Mouse (Mus musculus) lung, embryonic 15.5 days (tissue): Measurements from ENCODE around the gene Gm49387. TPM values are rescaled to one million over a fixed set of nuclear protein-coding genes. Genes with fewer than 3 reads are reported as not detected.
A peak's percentile ranks its signal among the peaks of the same experiment; 100 is the strongest.

Source experiments
- ATAC-seq: fragments of 200-750 bp; cut with Nextera tagmentation; 2 replicates; pipeline ENCODE4 v1.8.0; 2017; ENCODE audit warnings: moderate number of reproducible peaks, borderline replicate concordance; ENCODE audit not compliant: low FRiP score, low TSS enrichment; ENCODE audit errors: extremely low read depth
- H3K27ac ChIP-seq: fragments of 300-500 bp; sonication (generic); 2 replicates; pipeline ENCODE4 v1.5.1; 2015; ENCODE audit warnings: moderate library complexity, mild to moderate bottlenecking, inconsistent platforms
- H3K27me3 ChIP-seq: fragments of 300-500 bp; sonication (generic); 2 replicates; pipeline ENCODE4 v1.6.1; 2015; ENCODE audit warnings: inconsistent platforms
- H3K36me3 ChIP-seq: fragments of 300-500 bp; sonication (generic); 2 replicates; pipeline ENCODE4 v1.6.1; 2015; ENCODE audit warnings: inconsistent platforms
- H3K4me1 ChIP-seq: fragments of 300-500 bp; sonication (generic); 2 replicates; pipeline ENCODE4 v1.6.1; 2015; ENCODE audit warnings: inconsistent platforms
- H3K4me2 ChIP-seq: fragments of 300-500 bp; sonication (generic); 2 replicates; pipeline ENCODE4 v1.6.1; 2015; ENCODE audit warnings: inconsistent platforms, mild to moderate bottlenecking, moderate library complexity
- H3K4me3 ChIP-seq: fragments of 300-500 bp; sonication (generic); 2 replicates; pipeline ENCODE4 v1.5.1; 2015; ENCODE audit warnings: mild to moderate bottlenecking, inconsistent platforms
- H3K9ac ChIP-seq: fragments of 300-500 bp; sonication (generic); 2 replicates; pipeline ENCODE4 v1.6.1; 2015; ENCODE audit warnings: inconsistent platforms
- H3K9me3 ChIP-seq: fragments of 300-500 bp; sonication (generic); 2 replicates; pipeline ENCODE4 v1.6.1; 2016; ENCODE audit warnings: inconsistent platforms
- WGBS: fragments of 180-500 bp; shearing (Covaris S2); methylation state at CpG from one replicate; pipeline ENCODE4 v1.1.7; 2015; 5-methylcytosine and 5-hydroxymethylcytosine counted together
- polyA plus RNA-seq: library from polyadenylated mRNA; unstranded; fragments of >200 nt; fragmentation: Nextera tagmentation; extraction: Ambion mirVana; gene quantifications from 2 replicates; pipeline ENCODE4 v1.2.1, GENCODE M21; 2015

The Gm49387 gene
- polyA plus RNA-seq, 1 experiment from 2014 or later = 2.5 TPM

GRCm38 (mm10) chr14:31531506-31532148 is 109.1 kb downstream of the Gm49387 start:
- Histone ChIP-seq H3K4me3 (no peak overlapping the region), H3K4me1 (peaks cover 3% of the 10 kb centered on the region), H3K27ac (no peak overlapping the region), H3K27me3 (no peaks in the 10 kb centered on the region), H3K9ac (no peak overlapping the region), H3K36me3 (no peaks in the 10 kb centered on the region), H3K9me3 (no peaks in the 10 kb centered on the region), H3K4me2 (no peak overlapping the region)
- 29% methylated on average over 12 of the region's 12 CpGs for WGBS
- peak; percentile 39; the same call in 1 of the 2 replicates for ATAC-seq

- WGBS = 71% methylated on average over 4 of the region's 4 CpGs
- no peak overlapping the region for H3K27ac ChIP-seq
- H3K4me2 ChIP-seq = no peak overlapping the region
- H3K9me3 ChIP-seq = no peaks in the 10 kb centered on the region
- no peaks in the 10 kb centered on the region for H3K36me3 ChIP-seq
- no peaks in the 10 kb centered on the region for H3K27me3 ChIP-seq
- H3K4me3 ChIP-seq = no peak overlapping the region
- no peak overlapping the region for H3K9ac ChIP-seq
- no peak for ATAC-seq
- H3K4me1 ChIP-seq = peaks cover 3% of the 10 kb centered on the region
These were observed 109.8 kb downstream of the Gm49387 start for GRCm38 (mm10) chr14:31530847-31531246.

- no peak overlapping the region for H3K4me3 ChIP-seq
- no peak overlapping the region for H3K4me2 ChIP-seq
- no peak overlapping the region for H3K27ac ChIP-seq
- H3K9ac ChIP-seq = no peak overlapping the region
- H3K36me3 ChIP-seq = no peaks in the 10 kb centered on the region
- H3K27me3 ChIP-seq = no peaks in the 10 kb centered on the region
- 0 out of 2 replicates have a peak, but pooled peaks cover 4% of the 10 kb centered on the region for H3K4me1 ChIP-seq
- 66% methylated on average over 7 of the region's 7 CpGs for WGBS
- no peak for ATAC-seq
- no peaks in the 10 kb centered on the region for H3K9me3 ChIP-seq
These were observed 115.5 kb downstream of the Gm49387 start for GRCm38 (mm10) chr14:31525040-31525810.

- peaks cover 11% of the 10 kb centered on the region for H3K4me1 ChIP-seq
- H3K9me3 ChIP-seq = no peaks in the 10 kb centered on the region
- ATAC-seq = no peak
- no peak overlapping the region for H3K4me2 ChIP-seq
- no peaks in the 10 kb centered on the region for H3K36me3 ChIP-seq
- 45% methylated on average over 2 of the region's 2 CpGs for WGBS
- no peaks in the 10 kb centered on the region for H3K27me3 ChIP-seq
- no peak overlapping the region for H3K4me3 ChIP-seq
- H3K27ac ChIP-seq = no peak overlapping the region
- H3K9ac ChIP-seq = no peak overlapping the region
These were observed 119.4 kb downstream of the Gm49387 start for GRCm38 (mm10) chr14:31521318-31521717.

GRCm38 (mm10) chr14:31519165-31519564 is 121.5 kb downstream of the Gm49387 start:
- no peak overlapping the region for H3K4me2 ChIP-seq
- no peak for ATAC-seq

GRCm38 (mm10) chr14:31515895-31516294 is 124.8 kb downstream of the Gm49387 start:
- WGBS = 87% methylated on average over 2 of the region's 2 CpGs
- Histone ChIP-seq H3K27ac (no peak overlapping the region), H3K4me3 (no peak overlapping the region), H3K9me3 (no peaks in the 10 kb centered on the region), H3K4me1 (peaks cover 7% of the 10 kb centered on the region), H3K9ac (no peak overlapping the region), H3K27me3 (no peaks in the 10 kb centered on the region), H3K36me3 (no peaks in the 10 kb centered on the region), H3K4me2 (no peak overlapping the region)
- ATAC-seq = no peak

More at GRCm38 (mm10) chr14:31519165-31519564, 121.5 kb downstream of the Gm49387 start:
- Histone ChIP-seq H3K9me3 (no peaks in the 10 kb centered on the region), H3K4me3 (no peak overlapping the region), H3K36me3 (no peaks in the 10 kb centered on the region), H3K4me1 (peaks cover 11% of the 10 kb centered on the region), H3K27ac (no peak overlapping the region), H3K27me3 (no peaks in the 10 kb centered on the region), H3K9ac (no peak overlapping the region)
- WGBS = 25% methylated on average over 3 of the region's 3 CpGs

GRCm38 (mm10) chr14:31510322-31510721 is 130.4 kb downstream of the Gm49387 start:
- no peak for ATAC-seq
- 84% methylated on average over 3 of the region's 3 CpGs for WGBS

GRCm38 (mm10) chr14:31509911-31510310 is 130.8 kb downstream of the Gm49387 start:
- no peak for ATAC-seq
- H3K36me3 ChIP-seq = peaks cover 46% of the 10 kb centered on the region
- no peaks in the 10 kb centered on the region for H3K9me3 ChIP-seq
- H3K4me1 ChIP-seq = no peaks in the 10 kb centered on the region
- no peak overlapping the region for H3K27ac ChIP-seq
- no peaks in the 10 kb centered on the region for H3K27me3 ChIP-seq
- WGBS = 94% methylated on average over 2 of the region's 2 CpGs
- no peak overlapping the region for H3K4me3 ChIP-seq
- H3K9ac ChIP-seq = no peak overlapping the region
- no peak overlapping the region for H3K4me2 ChIP-seq

More at GRCm38 (mm10) chr14:31510322-31510721, 130.4 kb downstream of the Gm49387 start:
- Histone ChIP-seq H3K27me3 (no peaks in the 10 kb centered on the region), H3K4me2 (no peak overlapping the region), H3K4me3 (no peak overlapping the region), H3K27ac (no peak overlapping the region), H3K4me1 (no peaks in the 10 kb centered on the region), H3K9me3 (no peaks in the 10 kb centered on the region), H3K9ac (no peak overlapping the region), H3K36me3 (peaks cover 42% of the 10 kb centered on the region)

GRCm38 (mm10) chr14:31506456-31506855 is 134.2 kb downstream of the Gm49387 start:
- Histone ChIP-seq H3K9ac (no peak overlapping the region), H3K9me3 (no peaks in the 10 kb centered on the region), H3K4me3 (no peak overlapping the region), H3K27ac (no peak overlapping the region), H3K4me1 (no peaks in the 10 kb centered on the region), H3K4me2 (no peak overlapping the region), H3K36me3 (peaks cover 80% of the 10 kb centered on the region), H3K27me3 (no peaks in the 10 kb centered on the region)
- WGBS = 94% methylated on average over 6 of the region's 6 CpGs
- ATAC-seq = no peak

GRCm38 (mm10) chr14:31503406-31503805 is 137.3 kb downstream of the Gm49387 start:
- no peak for ATAC-seq

More at GRCm38 (mm10) chr14:31503406-31503805, 137.3 kb downstream of the Gm49387 start:
- Histone ChIP-seq H3K4me2 (no peak overlapping the region), H3K9me3 (no peaks in the 10 kb centered on the region), H3K9ac (no peak overlapping the region), H3K4me3 (no peak overlapping the region), H3K36me3 (peaks cover 84% of the 10 kb centered on the region), H3K4me1 (no peaks in the 10 kb centered on the region), H3K27ac (no peak overlapping the region), H3K27me3 (no peaks in the 10 kb centered on the region)
- 91% methylated on average over 13 of the region's 13 CpGs for WGBS
